Mouse (Mus musculus) T-helper 1 cell (primary cell): Measurements from ENCODE around the gene Zbbx.

Experiments
- in situ Hi-C: fragments of 300-600 bp; cut with MboI, MseI; formaldehyde crosslinking; loops from one replicate; pipeline ENCODE4 v1.15.1; 2025; ENCODE audit warnings: high pct_unique_total_duplicates

Zbbx gene

GRCm38 (mm10) chr3:75164838-75165496 is at the start of gene Zbbx:
Gene Zbbx, minus strand, starts transcription at chr3:75165034.
- in situ Hi-C loops, result no loop called here

GRCm38 (mm10) chr3:75202808-75203503 is 38.1 kb upstream of the Zbbx start:
- in situ Hi-C loops, result no loop called here

- in situ Hi-C loops, result no loop called here
Observed at GRCm38 (mm10) chr3:75182606-75183005, 17.8 kb upstream of the Zbbx start.

GRCm38 (mm10) chr3:75141876-75142275 is 23.0 kb downstream of the Zbbx start:
- in situ Hi-C loops, result no loop called here

- in situ Hi-C loops, result no loop called here
Observed at GRCm38 (mm10) chr3:75104867-75105266, 60.0 kb downstream of the Zbbx start.

GRCm38 (mm10) chr3:75085762-75086161 is 79.1 kb downstream of the Zbbx start:
- in situ Hi-C loops, result no loop called here

- in situ Hi-C loops, result no loop called here
Observed at GRCm38 (mm10) chr3:75078906-75079305, 85.9 kb downstream of the Zbbx start.

- in situ Hi-C loops, result no loop called here
Observed at GRCm38 (mm10) chr3:75009701-75010100, 155.1 kb downstream of the Zbbx start.
